24 mouse cellular contexts compared by ENCODE assay signal in the genomic region with DNA sequence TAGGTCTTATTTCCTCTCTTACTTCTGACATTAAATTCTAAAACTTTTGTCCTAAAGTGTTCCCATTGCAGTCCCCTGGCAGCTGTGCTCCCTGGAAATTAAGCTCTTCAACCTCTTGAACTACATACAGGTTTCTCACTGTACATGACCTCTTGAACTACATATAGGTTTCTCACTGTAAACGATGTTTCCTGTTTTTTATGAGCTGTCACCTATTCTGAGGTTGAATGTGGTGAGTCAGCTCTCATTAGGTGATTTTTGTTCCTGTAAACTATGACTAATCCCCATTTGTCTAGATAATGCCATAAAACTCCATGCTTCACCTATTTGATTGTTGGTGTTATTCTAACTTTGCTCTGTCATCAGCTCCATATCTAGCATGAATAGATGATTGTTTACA. TPM values are rescaled to one million over a fixed set of nuclear protein-coding genes. Genes with fewer than 3 reads are reported as not detected.
DNase-seq lines count a peak whose midpoint lies in the region; ATAC-seq and TF ChIP-seq lines count a peak whose summit lies in the region.
"Had no signal": no experiment of that assay in that cellular context is flagged by ENCODE, and none has a peak within 500 bp of the region (broad histone marks: within the 10 kb centered on the region; RNA-seq: fewer than 3 reads in every experiment).

No protein-coding gene starts in this region.

- H3K4me3 ChIP-seq in heart, adult 2 months: no peak overlapping the region
- H3K4me3 ChIP-seq in heart, embryonic 11.5 days (ENCODE audit: low read depth, low read length): no peak overlapping the region
- H3K4me3 ChIP-seq in kidney, embryonic 14.5 days (ENCODE audit: low read length): no peak overlapping the region
- H3K4me3 ChIP-seq: embryonic facial prominence, embryonic 13.5 days; forebrain, embryonic 10.5 days; heart, embryonic 13.5 days; hindbrain, embryonic 12.5 days; liver, embryonic 13.5 days; neural tube, embryonic 12.5 days had no signal

- H3K4me1 ChIP-seq in heart, adult 2 months (ENCODE audit: control insufficient read depth, insufficient read depth, low read length): no peaks in the 10 kb centered on the region
- no peaks in the 10 kb centered on the region for H3K4me1 ChIP-seq in heart, embryonic 11.5 days (ENCODE audit: control insufficient read depth, insufficient read depth, low read length)
- H3K4me1 ChIP-seq in kidney, embryonic 14.5 days (ENCODE audit: control insufficient read depth, insufficient read depth, low read length): no peaks in the 10 kb centered on the region
- H3K4me1 ChIP-seq: embryonic facial prominence, embryonic 13.5 days; forebrain, embryonic 10.5 days; heart, embryonic 13.5 days; hindbrain, embryonic 12.5 days; liver, embryonic 13.5 days; neural tube, embryonic 12.5 days had no signal

- no peaks in the 10 kb centered on the region for H3K36me3 ChIP-seq in heart, adult 2 months (ENCODE audit: control insufficient read depth, insufficient read depth, low read length)
- H3K36me3 ChIP-seq in heart, embryonic 11.5 days (ENCODE audit: control insufficient read depth, insufficient read depth, low read length): no peaks in the 10 kb centered on the region
- no peaks in the 10 kb centered on the region for H3K36me3 ChIP-seq in kidney, embryonic 14.5 days (ENCODE audit: control insufficient read depth, insufficient read depth, low read length)
- H3K36me3 ChIP-seq: embryonic facial prominence, embryonic 13.5 days; forebrain, embryonic 10.5 days; heart, embryonic 13.5 days; hindbrain, embryonic 12.5 days; liver, embryonic 13.5 days; neural tube, embryonic 12.5 days had no signal

- no peaks in the 10 kb centered on the region for H3K27me3 ChIP-seq in heart, adult 2 months (ENCODE audit: control insufficient read depth, insufficient read depth, low read length)
- H3K27me3 ChIP-seq in heart, embryonic 11.5 days (ENCODE audit: control insufficient read depth, insufficient read depth, low read length): no peaks in the 10 kb centered on the region
- no peaks in the 10 kb centered on the region for H3K27me3 ChIP-seq in kidney, embryonic 14.5 days (ENCODE audit: control insufficient read depth, insufficient read depth, low read length)
- H3K27me3 ChIP-seq: embryonic facial prominence, embryonic 13.5 days; heart, embryonic 13.5 days; hindbrain, embryonic 12.5 days; liver, embryonic 13.5 days; neural tube, embryonic 12.5 days had no signal

- WGBS in heart, adult 2 months: 36% methylated on average over 1 of the region's 1 CpGs
- WGBS in heart, embryonic 11.5 days (ENCODE audit: insufficient replicate concordance): 56% methylated on average over 1 of the region's 1 CpGs
- 45% methylated on average over 1 of the region's 1 CpGs for WGBS in kidney, embryonic 14.5 days

- TF ChIP-seq EP300 in heart, adult 2 months (IDR thresholded peaks at IDR 0.05; ENCODE audit: insufficient read depth, low read depth, low read length): no peak

- no peaks in the 10 kb centered on the region for H3K79me2 ChIP-seq in heart, adult 2 months (replicated peaks; ENCODE audit: control insufficient read depth, insufficient read depth, low read length)

- no peak for TF ChIP-seq CTCF in heart, adult 2 months (IDR thresholded peaks at IDR 0.05)

- no peaks in the 10 kb centered on the region for H3K9me3 ChIP-seq in heart, embryonic 11.5 days (replicated peaks; ENCODE audit: control insufficient read depth, low read length)
- H3K9me3 ChIP-seq in kidney, embryonic 14.5 days (ENCODE audit: control insufficient read depth, low read length): no peaks in the 10 kb centered on the region
- H3K9me3 ChIP-seq: embryonic facial prominence, embryonic 13.5 days; forebrain, embryonic 10.5 days; heart, embryonic 13.5 days; hindbrain, embryonic 12.5 days; liver, embryonic 13.5 days; neural tube, embryonic 12.5 days had no signal

- no peak overlapping the region for H3K9ac ChIP-seq in heart, adult 2 months (ENCODE audit: low read depth, low read length)
- no peak overlapping the region for H3K9ac ChIP-seq in heart, embryonic 11.5 days (ENCODE audit: low read depth, low read length)
- H3K9ac ChIP-seq in kidney, embryonic 14.5 days (ENCODE audit: low read depth, low read length): no peak overlapping the region
- H3K9ac ChIP-seq: embryonic facial prominence, embryonic 13.5 days; heart, embryonic 13.5 days; hindbrain, embryonic 12.5 days; liver, embryonic 13.5 days; neural tube, embryonic 12.5 days had no signal

- DNase-seq in heart, adult 2 months: no peak
- peak; percentile 54 for DNase-seq in 416B (ENCODE audit: low read depth)
- no peak for DNase-seq in adrenal gland, postnatal 14 days
- no peak for DNase-seq in adrenal gland, adult 18-20 months (ENCODE audit: low spot score in 2 of 2)
- DNase-seq: adrenal gland, postnatal 10 days; cerebellum, adult 9-11 months; gastrocnemius, postnatal 36 days; kidney, adult 8-10 months; kidney, postnatal 4 days; layer of hippocampus, postnatal 36 days; left cerebral cortex, postnatal 4 days; liver, embryonic 13.5 days; lung, postnatal 4 days; thymus, postnatal 36 days had no signal

- no peak overlapping the region for H3K4me2 ChIP-seq in heart, embryonic 11.5 days
- H3K4me2 ChIP-seq in kidney, embryonic 14.5 days (replicated peaks; ENCODE audit: low read depth, low read length): no peak overlapping the region
- H3K4me2 ChIP-seq: embryonic facial prominence, embryonic 13.5 days; heart, embryonic 13.5 days; hindbrain, embryonic 12.5 days; liver, embryonic 13.5 days; neural tube, embryonic 12.5 days had no signal

- intact Hi-C loops in heart, adult 2 months (cut with DNase I): no loop called here

- peak overlapping the region; percentile 28 for H3K27ac ChIP-seq in heart, adult 2 months
- H3K27ac ChIP-seq in heart, embryonic 11.5 days (ENCODE audit: low read depth, low read length): no peak overlapping the region
- H3K27ac ChIP-seq in kidney, embryonic 14.5 days (ENCODE audit: low read depth, low read length): no peak overlapping the region
- H3K27ac ChIP-seq: embryonic facial prominence, embryonic 13.5 days; forebrain, embryonic 10.5 days; heart, embryonic 13.5 days; hindbrain, embryonic 12.5 days; liver, embryonic 13.5 days; neural tube, embryonic 12.5 days had no signal

- no peak for TF ChIP-seq POLR2A in heart, adult 2 months (IDR thresholded peaks at IDR 0.05; ENCODE audit: insufficient read depth, low read depth, low read length)

- ATAC-seq in heart, embryonic 11.5 days (replicated peaks; ENCODE audit: insufficient number of reproducible peaks, low FRiP score, low TSS enrichment): no peak
- ATAC-seq in common myeloid progenitor, adult 5-6 weeks (replicated peaks; ENCODE audit: low read depth, poor library complexity, severe bottlenecking): peak; percentile 10; the same call in 1 of the 2 replicates
- peak; percentile 51 for ATAC-seq in megakaryocyte, adult 5-6 weeks (ENCODE audit: poor library complexity, severe bottlenecking)
- ATAC-seq in kidney, embryonic 14.5 days (ENCODE audit: low FRiP score, low TSS enrichment): no peak
- ATAC-seq: midbrain, embryonic 16.5 days had no signal

RNA-seq across cellular contexts. Expression of a gene that starts 26.0 kb away (rescaled TPM):
- 1 to 10 TPM in 1 of 2 experiments, under 1 TPM in 1; 0.26 to 1.0 TPM for total RNA-seq in heart, adult 2 months (2021)
- 2.4 and 4.9 TPM in 2 replicates for polyA plus RNA-seq in heart, adult 2 months (2012; rRNA removed)
- polyA plus RNA-seq in heart, embryonic 11.5 days (2014; fragmentation: Nextera tagmentation; extraction: Ambion mirVana): not detected in 2 replicates
- not detected in 2 replicates for total RNA-seq in common myeloid progenitor, adult 5-6 weeks (2017)
- 18.4 and 53.3 TPM in 2 replicates for total RNA-seq in megakaryocyte, adult 5-6 weeks (2015)
- total RNA-seq in megakaryocyte, adult 5-6 weeks (2017): 25.7 and 36.4 TPM in 2 replicates
- 0.45 and 1.3 TPM in 2 replicates for total RNA-seq in adrenal gland, postnatal 14 days (2021)
- total RNA-seq in adrenal gland, adult 18-20 months (2021): 1 to 10 TPM; 1.7 to 5.1 TPM
- polyA plus RNA-seq in kidney, embryonic 14.5 days (2014; fragmentation: Nextera tagmentation; extraction: Ambion mirVana): 0.41 and 1.1 TPM in 2 replicates
- total RNA-seq: layer of hippocampus, postnatal 36 days; left cerebral cortex, postnatal 4 days had no signal
- polyA plus RNA-seq: forebrain, embryonic 10.5 days; hindbrain, embryonic 12.5 days; midbrain, embryonic 16.5 days; neural tube, embryonic 12.5 days had no signal

RNA-seq across cellular contexts. Expression of a gene that starts 26.1 kb away (rescaled TPM):
- 1 to 10 TPM; 2.0 TPM for total RNA-seq in heart, adult 2 months (2021)
- 4.6 and 4.8 TPM in 2 replicates for polyA plus RNA-seq in heart, adult 2 months (2012; rRNA removed)
- 0.17 TPM in 1 of 2 replicates, not detected in the other for polyA plus RNA-seq in heart, embryonic 11.5 days (2014; fragmentation: Nextera tagmentation; extraction: Ambion mirVana)
- total RNA-seq in common myeloid progenitor, adult 5-6 weeks (2017): 8.1 and 11.0 TPM in 2 replicates
- 418 and 485 TPM in 2 replicates for total RNA-seq in megakaryocyte, adult 5-6 weeks (2015)
- 237 and 284 TPM in 2 replicates for total RNA-seq in megakaryocyte, adult 5-6 weeks (2017)
- 0.93 and 2.5 TPM in 2 replicates for total RNA-seq in adrenal gland, postnatal 14 days (2021)
- 1 to 10 TPM; 3.7 to 7.0 TPM for total RNA-seq in adrenal gland, adult 18-20 months (2021)
- polyA plus RNA-seq in kidney, embryonic 14.5 days (2014; fragmentation: Nextera tagmentation; extraction: Ambion mirVana): 0.23 and 0.38 TPM in 2 replicates
- polyA plus RNA-seq: forebrain, embryonic 10.5 days; hindbrain, embryonic 12.5 days; neural tube, embryonic 12.5 days had no signal

RNA-seq across cellular contexts. Expression of a gene that starts 36.4 kb away (rescaled TPM):
- 1 to 10 TPM; 1.8 to 2.8 TPM for total RNA-seq in heart, adult 2 months (2021)
- 3.7 and 5.9 TPM in 2 replicates for polyA plus RNA-seq in heart, adult 2 months (2012; rRNA removed)
- 0.62 and 1.3 TPM in 2 replicates for polyA plus RNA-seq in heart, embryonic 11.5 days (2014; fragmentation: Nextera tagmentation; extraction: Ambion mirVana)
- total RNA-seq in common myeloid progenitor, adult 5-6 weeks (2017): 11.6 and 17.0 TPM in 2 replicates
- 925 and 1,007 TPM in 2 replicates for total RNA-seq in megakaryocyte, adult 5-6 weeks (2015)
- total RNA-seq in megakaryocyte, adult 5-6 weeks (2017): 681 and 727 TPM in 2 replicates
- 1.6 and 2.3 TPM in 2 replicates for total RNA-seq in adrenal gland, postnatal 14 days (2021)
- total RNA-seq in adrenal gland, adult 18-20 months (2021): 1 to 10 TPM; 4.0 to 4.9 TPM
- 1.2 and 2.7 TPM in 2 replicates for polyA plus RNA-seq in kidney, embryonic 14.5 days (2014; fragmentation: Nextera tagmentation; extraction: Ambion mirVana)

Comparison
In these comparisons a context has a peak if more than half of its experiments do, and no peak if none do; other contexts are left out.
1. ATAC-seq: peak in common myeloid progenitor, adult 5-6 weeks (single experiment) and megakaryocyte, adult 5-6 weeks (single experiment); none in heart, embryonic 11.5 days (single experiment) and kidney, embryonic 14.5 days (single experiment).
2. RNA of a gene that starts 26.1 kb away (total RNA-seq): 237 to 485 TPM in megakaryocyte, adult 5-6 weeks; 8.1 to 11.0 TPM in common myeloid progenitor, adult 5-6 weeks, 3.7 to 7.0 TPM in adrenal gland, adult 18-20 months, 2.0 TPM in heart, adult 2 months and 0.93 to 2.5 TPM in adrenal gland, postnatal 14 days; every median in the first group is over 10 times any median in the second.
3. RNA of a gene that starts 36.4 kb away (total RNA-seq): 681 to 1,007 TPM in megakaryocyte, adult 5-6 weeks; 11.6 to 17.0 TPM in common myeloid progenitor, adult 5-6 weeks, 4.0 to 4.9 TPM in adrenal gland, adult 18-20 months, 1.8 to 2.8 TPM in heart, adult 2 months and 1.6 to 2.3 TPM in adrenal gland, postnatal 14 days; every median in the first group is over 10 times any median in the second.